Mouse (Mus musculus) olfactory bulb, adult 2 months (tissue): ENCODE results near the gene Olfr1200.

ENCODE experiments used
- CTCF ChIP-seq: fragments of 200-500 bp; IDR thresholded peaks from 2 replicates; pipeline ENCODE4 v1.5.1; 2012; ENCODE audit warnings: low read depth, mild to moderate bottlenecking, low read length, moderate library complexity; ENCODE audit not compliant: insufficient read depth
- POLR2A ChIP-seq: fragments of 200-500 bp; IDR thresholded peaks from 2 replicates; pipeline ENCODE4 v1.6.1; 2012; ENCODE audit warnings: mild to moderate bottlenecking, low read depth, low read length, moderate library complexity; ENCODE audit not compliant: insufficient read depth

DNA sequence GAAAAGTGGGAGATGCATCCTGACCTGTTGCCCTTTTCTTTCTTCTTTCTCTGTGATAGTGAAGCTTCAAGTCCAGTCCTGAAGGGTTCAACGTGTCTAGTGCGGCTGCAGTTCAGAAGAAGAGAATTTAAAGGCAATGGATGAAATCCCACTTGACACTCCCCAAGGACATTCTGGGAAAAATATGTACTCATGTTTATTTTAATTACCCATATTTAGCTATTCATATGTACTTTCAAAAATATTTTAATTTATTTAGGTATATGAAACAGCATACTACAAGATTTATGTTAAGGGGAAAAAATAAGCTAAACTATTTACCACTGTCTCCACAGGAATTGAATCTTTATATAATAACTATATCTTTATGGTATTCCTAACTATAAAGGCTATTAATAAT lies 19.0 kb downstream of the Olfr1200 start, which contains the start of gene Olfr1198:
- TF ChIP-seq CTCF: no peak
- TF ChIP-seq POLR2A: no peak
